In genomic region chr1:136958185-136958584, GRCm38 (mm10) we compare ENCODE assay signal across 10 mouse cellular contexts. TPM values are rescaled to one million over a fixed set of nuclear protein-coding genes. Genes with fewer than 3 reads are reported as not detected.
A peak's percentile ranks its signal among the peaks of the same experiment; 100 is the strongest.
DNase-seq lines count a peak whose midpoint lies in the region; ATAC-seq and TF ChIP-seq lines count a peak whose summit lies in the region.
"Had no signal": no experiment of that assay in that cellular context is flagged by ENCODE, and none has a peak within 500 bp of the region (broad histone marks: within the 10 kb centered on the region; RNA-seq: fewer than 3 reads in every experiment).

No protein-coding gene starts in this region.

- 2% methylated on average over 12 of the region's 13 CpGs for WGBS in heart, embryonic 14.5 days
- WGBS in embryonic facial prominence, embryonic 13.5 days: 2% methylated on average over 8 of the region's 13 CpGs
- WGBS in intestine, postnatal 0 days: 2% methylated on average over 13 of the region's 13 CpGs
- WGBS in midbrain, postnatal 0 days: under 1% methylated on average over 12 of the region's 13 CpGs

- no peaks in the 10 kb centered on the region for H3K9me3 ChIP-seq in heart, embryonic 14.5 days (ENCODE audit: control insufficient read depth, low read length)
- no peaks in the 10 kb centered on the region for H3K9me3 ChIP-seq in embryonic facial prominence, embryonic 13.5 days
- H3K9me3 ChIP-seq in intestine, postnatal 0 days (ENCODE audit: control insufficient read depth): no peaks in the 10 kb centered on the region
- H3K9me3 ChIP-seq in midbrain, postnatal 0 days (ENCODE audit: low read length): no peaks in the 10 kb centered on the region

- H3K27me3 ChIP-seq in heart, embryonic 14.5 days (ENCODE audit: control insufficient read depth, insufficient read depth, low read length): peaks cover 21% of the 10 kb centered on the region
- H3K27me3 ChIP-seq in embryonic facial prominence, embryonic 13.5 days: peaks cover 60% of the 10 kb centered on the region
- H3K27me3 ChIP-seq in intestine, postnatal 0 days (replicated peaks; ENCODE audit: control insufficient read depth, insufficient read depth, low read length): 0 out of 2 replicates have a peak, but pooled peaks cover 4% of the 10 kb centered on the region
- H3K27me3 ChIP-seq in midbrain, postnatal 0 days (ENCODE audit: insufficient read depth, low read length): peaks cover 38% of the 10 kb centered on the region

- no peak for DNase-seq in heart, adult 18-20 months
- no peak for DNase-seq in midbrain, postnatal 0 days (ENCODE audit: low spot score)
- DNase-seq in gastrocnemius, postnatal 25 days: no peak
- DNase-seq in frontal cortex, postnatal 10 days (ENCODE audit: low spot score in 2 of 2): no peak

- H3K4me2 ChIP-seq in heart, embryonic 14.5 days (ENCODE audit: low read length): peak overlapping the region; percentile 35; the same call in 1 of the 2 replicates
- peak overlapping the region; percentile 42 for H3K4me2 ChIP-seq in embryonic facial prominence, embryonic 13.5 days
- H3K4me2 ChIP-seq in intestine, postnatal 0 days (replicated peaks; ENCODE audit: low read depth): peak overlapping the region; percentile 64
- H3K4me2 ChIP-seq in midbrain, postnatal 0 days (ENCODE audit: low read depth, low read length, poor library complexity, severe bottlenecking): peak overlapping the region; percentile 18; the same call in 1 of the 2 replicates

- H3K27ac ChIP-seq in heart, embryonic 14.5 days (replicated peaks in 1 of 2; ENCODE audit: control insufficient read depth in 1 of 2, insufficient read depth in 1 of 2, low read depth in 2 of 2, low read length in 2 of 2): no peak overlapping the region
- H3K27ac ChIP-seq in embryonic facial prominence, embryonic 13.5 days: no peak overlapping the region
- H3K27ac ChIP-seq in intestine, postnatal 0 days (ENCODE audit: low read depth, low read length): peak overlapping the region; percentile 77
- H3K27ac ChIP-seq in midbrain, postnatal 0 days (ENCODE audit: low read depth, low read length): no peak overlapping the region

- no peak overlapping the region for H3K9ac ChIP-seq in heart, embryonic 14.5 days (ENCODE audit: low read length)
- no peak overlapping the region for H3K9ac ChIP-seq in embryonic facial prominence, embryonic 13.5 days
- no peak overlapping the region; the same call in 1 of the 2 replicates for H3K9ac ChIP-seq in intestine, postnatal 0 days (ENCODE audit: low read depth, low read length)
- H3K9ac ChIP-seq in midbrain, postnatal 0 days (replicated peaks; ENCODE audit: low read length, poor library complexity, severe bottlenecking): no peak overlapping the region

- H3K36me3 ChIP-seq in heart, embryonic 14.5 days (ENCODE audit: control insufficient read depth, insufficient read depth, low read length): no peaks in the 10 kb centered on the region
- no peaks in the 10 kb centered on the region for H3K36me3 ChIP-seq in embryonic facial prominence, embryonic 13.5 days
- H3K36me3 ChIP-seq in intestine, postnatal 0 days (ENCODE audit: control insufficient read depth, insufficient read depth): no peaks in the 10 kb centered on the region
- H3K36me3 ChIP-seq in midbrain, postnatal 0 days (ENCODE audit: insufficient read depth, low read length): no peaks in the 10 kb centered on the region

- no peak for TF ChIP-seq CTCF in intestine, postnatal 0 days (IDR thresholded peaks at IDR 0.05; ENCODE audit: low read depth)
- TF ChIP-seq CTCF in midbrain, postnatal 0 days (IDR thresholded peaks at IDR 0.05): no peak

- peaks cover 7 to 8% of the 10 kb centered on the region in 2 experiments; a peak in 3 of 4 replicates for H3K4me1 ChIP-seq in heart, embryonic 14.5 days (ENCODE audit: control insufficient read depth in 2 of 2, insufficient read depth in 2 of 2, low read length in 2 of 2)
- H3K4me1 ChIP-seq in embryonic facial prominence, embryonic 13.5 days: peaks cover 11% of the 10 kb centered on the region
- H3K4me1 ChIP-seq in intestine, postnatal 0 days (replicated peaks; ENCODE audit: control insufficient read depth, insufficient read depth, low read length): no peaks in the 10 kb centered on the region; the same call in 1 of the 2 replicates
- H3K4me1 ChIP-seq in midbrain, postnatal 0 days (ENCODE audit: insufficient read depth, low read length): no peaks in the 10 kb centered on the region

- no peak for ATAC-seq in heart, embryonic 14.5 days (ENCODE audit: insufficient number of reproducible peaks, insufficient read depth, low FRiP score, low read depth)
- ATAC-seq in embryonic facial prominence, embryonic 13.5 days (ENCODE audit: insufficient number of reproducible peaks, insufficient read depth, low FRiP score, low TSS enrichment, low read depth): no peak
- peak; percentile 14; the same call in 1 of the 2 replicates for ATAC-seq in intestine, postnatal 0 days
- ATAC-seq in midbrain, postnatal 0 days (ENCODE audit: low FRiP score): no peak
- ATAC-seq in megakaryocyte progenitor cell, adult 5-6 weeks (replicated peaks; ENCODE audit: poor library complexity): no peak

- H3K4me3 ChIP-seq in heart, embryonic 14.5 days (ENCODE audit: control insufficient read depth in 1 of 2, insufficient read depth in 1 of 2, low read depth in 1 of 2, low read length in 2 of 2): no peak overlapping the region
- no peak overlapping the region for H3K4me3 ChIP-seq in embryonic facial prominence, embryonic 13.5 days
- peak overlapping the region; percentile 27 for H3K4me3 ChIP-seq in intestine, postnatal 0 days (ENCODE audit: low read depth, low read length)
- H3K4me3 ChIP-seq in midbrain, postnatal 0 days (ENCODE audit: low read depth, low read length): no peak overlapping the region
- H3K4me3 ChIP-seq: myocyte had no signal

RNA-seq across cellular contexts. Expression of gene Nr5a2, which starts 2.1 kb away (rescaled TPM):
- polyA plus RNA-seq in heart, embryonic 14.5 days (2014; fragmentation: Nextera tagmentation; extraction: Ambion mirVana): 0.38 and 0.39 TPM in 2 replicates
- under 1 TPM; 0.07 to 0.46 TPM for total RNA-seq in heart, adult 18-20 months (2021)
- polyA plus RNA-seq in embryonic facial prominence, embryonic 13.5 days (2015; fragmentation: Nextera tagmentation; extraction: Ambion mirVana): 1.3 and 1.6 TPM in 2 replicates
- 3.9 and 4.9 TPM in 2 replicates for polyA plus RNA-seq in intestine, postnatal 0 days (2015; fragmentation: Nextera tagmentation; extraction: Ambion mirVana)
- 2.1 and 2.6 TPM in 2 replicates for total RNA-seq in midbrain, postnatal 0 days (2014; rRNA removed)
- 0.43 and 0.90 TPM in 2 replicates for polyA plus RNA-seq in midbrain, postnatal 0 days (2015; fragmentation: Nextera tagmentation; extraction: Ambion mirVana)
- not detected in 2 replicates for total RNA-seq in megakaryocyte progenitor cell, adult 5-6 weeks (2015)
- not detected in 2 replicates for total RNA-seq in megakaryocyte progenitor cell, adult 5-6 weeks (2017)
- under 1 TPM; 0.29 to 0.61 TPM for total RNA-seq in gastrocnemius, postnatal 25 days (2021)
- total RNA-seq: common myeloid progenitor, adult 5-6 weeks had no signal
- polyA plus RNA-seq: myocyte had no signal
